Mouse (Mus musculus): ENCODE results near the gene Furin.

The Furin gene

DNA sequence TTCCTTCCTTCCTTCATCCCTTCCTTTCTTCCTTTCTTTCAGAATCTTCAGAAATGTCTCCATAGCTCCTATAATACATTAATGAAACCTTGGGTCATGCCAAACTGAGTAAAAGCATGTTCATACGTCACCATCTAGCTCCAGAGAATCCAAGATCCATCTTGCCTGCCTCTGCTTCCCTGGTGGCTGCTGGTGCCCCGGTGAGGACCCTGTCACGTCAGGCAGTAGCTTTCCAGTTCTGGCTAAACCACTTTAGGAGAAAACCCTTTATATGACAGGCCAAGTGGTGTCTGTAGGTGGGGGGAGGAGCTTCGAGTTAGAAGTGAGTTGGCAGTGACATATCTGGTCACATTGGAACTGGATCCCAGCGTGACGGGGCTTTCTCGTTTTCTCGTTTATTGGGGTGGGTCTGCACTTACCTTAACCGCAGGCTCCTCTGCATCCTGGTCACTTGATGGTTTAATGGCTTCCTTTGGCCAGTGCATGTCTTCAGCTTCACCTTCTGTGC is at the start of gene Furin:
Gene Furin, minus strand, starts transcription at position 249 of the 508 bp plus-strand sequence.
- DNase-seq (ENCODE audit: low read depth in 2 of 2, low spot score in 2 of 2), result no peak

DNA sequence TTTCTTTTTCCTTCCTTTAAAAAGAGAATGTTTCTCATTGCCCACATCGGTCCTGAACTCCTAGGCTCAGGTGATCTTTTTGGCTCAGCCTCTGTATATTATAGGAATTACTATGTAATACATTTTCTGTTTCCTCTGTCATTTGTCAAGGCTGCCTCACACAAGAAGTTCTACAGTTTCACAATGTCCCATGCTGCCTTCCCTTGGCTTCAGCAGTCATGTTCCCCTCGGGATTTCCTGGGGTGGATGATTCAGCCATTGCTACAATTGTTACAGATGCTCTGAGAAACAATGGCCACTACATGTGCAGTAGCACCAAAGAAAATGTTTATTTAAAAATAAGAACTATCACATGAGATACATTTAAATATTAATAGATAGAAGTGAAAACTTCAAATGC is 49.5 kb upstream of the Furin start:
- no peak for DNase-seq (ENCODE audit: low read depth in 2 of 2, low spot score in 2 of 2)

- no peak for DNase-seq (ENCODE audit: low read depth in 2 of 2, low spot score in 2 of 2)
These were observed 48.8 kb upstream of the Furin start for GRCm38 (mm10) chr7:80453997-80454396.

- DNase-seq (ENCODE audit: low read depth in 2 of 2, low spot score in 2 of 2), result no peak
These were observed 47.9 kb upstream of the Furin start for GRCm38 (mm10) chr7:80453121-80453520.

DNA sequence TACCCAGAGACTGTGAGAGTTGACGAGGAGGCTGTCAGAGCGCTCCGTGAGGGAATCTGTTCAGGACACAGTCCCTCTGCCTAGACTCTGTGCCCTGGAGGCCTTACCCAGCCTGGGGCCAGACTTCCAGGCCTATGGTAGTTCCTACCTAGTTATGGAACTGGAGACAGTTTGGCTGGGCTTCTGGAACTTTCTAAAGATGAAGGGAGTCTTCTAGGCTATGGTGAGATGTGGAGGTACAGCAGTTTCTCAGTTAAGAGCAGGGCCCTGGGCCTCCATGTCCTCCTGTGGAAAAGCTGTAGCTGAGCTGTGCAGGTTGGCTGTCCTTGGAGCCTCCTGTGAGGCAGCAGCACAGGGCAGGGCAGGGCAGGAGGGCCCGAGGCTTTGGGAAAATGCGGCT is 47.0 kb upstream of the Furin start:
- no peak for DNase-seq (ENCODE audit: low read depth in 2 of 2, low spot score in 2 of 2)

DNA sequence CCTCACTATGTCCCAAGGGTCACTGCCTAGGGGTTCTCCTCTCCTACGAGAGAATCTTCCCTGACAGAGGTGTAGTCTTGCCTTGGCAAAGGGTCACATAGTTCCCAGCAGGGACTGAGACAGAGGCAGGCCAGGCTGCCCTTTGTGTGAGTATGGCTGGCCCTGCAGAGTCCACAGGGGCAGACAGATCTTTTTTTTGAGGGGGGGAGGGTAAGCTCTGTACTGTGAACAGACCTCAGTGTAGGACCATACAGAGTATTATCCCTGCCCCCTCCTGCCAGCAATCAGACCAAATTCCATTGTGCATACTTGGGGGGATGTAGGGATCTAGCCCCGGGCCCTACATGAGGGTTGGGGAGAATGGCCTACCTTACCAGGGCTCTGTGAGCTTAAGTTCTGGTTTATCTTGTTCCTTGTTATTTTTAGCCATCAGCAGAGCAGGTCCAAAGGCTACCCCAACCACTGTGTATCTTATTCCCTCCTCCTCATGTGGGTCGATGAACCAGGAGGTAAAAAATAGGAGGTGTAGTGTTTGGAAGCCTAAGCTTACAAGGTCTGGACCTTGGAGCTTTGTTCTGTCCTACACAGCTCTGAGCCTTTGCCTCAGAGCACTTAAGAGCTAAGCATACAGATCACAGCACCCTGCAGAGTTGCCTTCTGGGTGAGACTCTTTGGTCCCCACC is 46.5 kb upstream of the Furin start:
- DNase-seq (ENCODE audit: low read depth in 2 of 2, low spot score in 2 of 2), result no peak

DNA sequence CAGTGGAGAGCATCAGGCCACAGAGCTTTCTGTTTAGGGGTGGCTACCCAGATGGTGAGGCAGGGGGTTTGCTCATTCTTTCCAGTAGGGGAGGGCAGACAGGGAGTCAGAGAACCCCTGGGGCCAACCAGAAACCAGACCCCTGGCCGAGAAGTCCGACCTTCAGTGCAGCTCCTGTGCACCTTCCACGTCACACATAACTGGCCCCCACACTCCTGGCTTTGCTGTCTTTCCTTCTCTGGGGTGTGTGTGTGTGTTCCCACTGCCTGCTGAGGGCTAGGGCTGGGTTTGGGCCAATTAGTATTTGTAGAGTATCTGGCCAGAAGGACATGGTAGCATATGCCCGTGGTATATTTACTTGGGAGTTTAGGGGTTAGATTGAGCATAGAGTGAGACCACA is 45.1 kb upstream of the Furin start:
- no peak for DNase-seq (ENCODE audit: low read depth in 2 of 2, low spot score in 2 of 2)

GRCm38 (mm10) chr7:80449620-80450091 is 44.4 kb upstream of the Furin start:
- peak in 1 of 2 experiments; percentile 71 for DNase-seq (ENCODE audit: low read depth in 2 of 2, low spot score in 2 of 2)

GRCm38 (mm10) chr7:80447336-80447735 is 42.1 kb upstream of the Furin start:
- DNase-seq (ENCODE audit: low read depth in 2 of 2, low spot score in 2 of 2), result no peak

GRCm38 (mm10) chr7:80446221-80446878 is 41.1 kb upstream of the Furin start:
- DNase-seq (ENCODE audit: low read depth in 2 of 2, low spot score in 2 of 2), result no peak

DNA sequence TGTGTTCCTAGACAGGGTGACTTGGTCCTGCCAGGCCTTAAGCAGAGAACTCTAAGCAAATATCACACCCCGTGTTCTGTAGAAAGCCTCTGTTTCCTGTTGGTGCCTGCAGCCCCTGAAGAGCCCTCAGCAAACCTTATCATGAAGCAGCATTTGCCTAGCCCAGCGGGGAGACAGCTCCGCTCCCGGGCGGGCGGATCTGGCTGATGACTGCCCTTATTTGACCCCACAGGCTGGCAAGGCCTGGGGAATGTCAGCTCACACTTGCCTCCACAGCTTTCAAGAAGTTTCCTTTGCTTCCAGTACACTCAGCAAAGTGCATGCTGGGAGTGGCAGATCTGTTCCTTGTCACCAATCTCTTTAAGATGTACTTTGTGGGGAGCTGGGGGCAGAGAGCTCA is 40.3 kb upstream of the Furin start:
- DNase-seq (ENCODE audit: low read depth in 2 of 2, low spot score in 2 of 2), result peak; percentile 28 to 38

- no peak for DNase-seq (ENCODE audit: low read depth in 2 of 2, low spot score in 2 of 2)
These were observed 39.4 kb upstream of the Furin start for GRCm38 (mm10) chr7:80444401-80445249.

DNA sequence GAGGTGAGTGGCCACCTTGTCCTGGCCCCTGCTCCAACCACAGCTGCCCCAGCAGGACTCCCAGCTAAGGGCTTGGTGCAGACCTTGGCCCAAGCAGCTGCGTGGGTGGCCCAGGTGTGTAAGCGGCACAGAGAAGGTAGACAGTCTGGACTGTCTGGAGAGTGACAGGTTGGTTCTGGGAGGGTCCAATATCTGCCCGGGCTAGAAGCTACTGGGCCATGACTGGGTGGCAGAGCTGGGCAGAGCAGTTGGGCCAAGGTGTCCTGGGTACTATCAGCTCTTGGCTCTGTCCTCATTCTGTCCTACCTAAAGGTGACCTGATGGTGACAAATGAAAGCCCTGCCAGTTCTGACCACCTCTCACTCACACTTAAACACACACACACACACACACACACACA is 37.9 kb upstream of the Furin start:
- DNase-seq (ENCODE audit: low read depth in 2 of 2, low spot score in 2 of 2), result no peak

DNA sequence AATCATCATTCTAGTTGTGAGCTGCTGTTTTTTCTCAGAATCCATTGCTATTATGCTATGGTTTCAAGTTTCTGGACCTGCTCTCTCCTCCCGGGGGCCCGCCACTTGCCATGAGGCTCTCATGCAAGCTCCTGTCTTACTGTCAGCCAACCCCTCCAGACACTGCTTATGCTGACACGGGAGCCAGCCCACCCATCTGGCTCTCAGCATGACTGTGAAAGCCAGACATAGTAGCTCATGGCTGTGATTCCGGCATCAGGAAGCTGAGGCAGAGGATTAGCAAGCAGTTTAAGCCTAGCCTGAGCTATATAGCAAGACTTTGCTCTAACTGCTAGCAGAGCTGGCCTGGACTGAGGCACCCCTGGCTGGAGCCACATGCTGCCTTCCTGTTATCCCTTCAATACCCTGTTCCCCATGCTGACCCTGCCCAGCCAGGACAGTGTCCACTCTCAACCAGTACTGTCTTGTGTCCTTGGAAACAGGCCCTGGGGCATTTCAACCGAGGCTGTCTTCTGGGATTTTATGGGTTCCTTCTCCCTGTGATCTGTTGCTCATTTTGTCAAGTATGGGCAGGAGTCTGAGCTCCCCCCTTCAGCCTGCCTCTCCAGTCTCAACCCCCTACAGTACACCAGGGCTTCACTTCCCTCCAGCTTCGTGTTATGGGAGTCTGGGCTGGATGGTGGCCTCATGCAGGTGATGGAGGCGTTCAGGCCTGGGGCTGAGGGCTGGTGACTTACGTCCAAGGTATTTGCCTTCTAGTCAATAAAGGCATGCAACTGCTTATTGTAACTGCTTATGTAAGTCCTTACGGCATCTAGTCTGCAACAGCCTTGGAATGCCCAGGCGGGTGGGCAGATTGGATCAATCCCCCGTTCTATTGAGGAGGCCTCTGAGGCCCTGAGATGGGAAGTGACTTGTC is 37.0 kb upstream of the Furin start:
- DNase-seq (ENCODE audit: low read depth in 2 of 2, low spot score in 2 of 2), result peak in 1 of 2 experiments; percentile 25

- DNase-seq (ENCODE audit: low read depth in 2 of 2, low spot score in 2 of 2), result no peak
These were observed 35.4 kb upstream of the Furin start for GRCm38 (mm10) chr7:80440685-80441084.

- DNase-seq (ENCODE audit: low read depth in 2 of 2, low spot score in 2 of 2), result no peak
These were observed 34.7 kb upstream of the Furin start for GRCm38 (mm10) chr7:80439789-80440488.

DNA sequence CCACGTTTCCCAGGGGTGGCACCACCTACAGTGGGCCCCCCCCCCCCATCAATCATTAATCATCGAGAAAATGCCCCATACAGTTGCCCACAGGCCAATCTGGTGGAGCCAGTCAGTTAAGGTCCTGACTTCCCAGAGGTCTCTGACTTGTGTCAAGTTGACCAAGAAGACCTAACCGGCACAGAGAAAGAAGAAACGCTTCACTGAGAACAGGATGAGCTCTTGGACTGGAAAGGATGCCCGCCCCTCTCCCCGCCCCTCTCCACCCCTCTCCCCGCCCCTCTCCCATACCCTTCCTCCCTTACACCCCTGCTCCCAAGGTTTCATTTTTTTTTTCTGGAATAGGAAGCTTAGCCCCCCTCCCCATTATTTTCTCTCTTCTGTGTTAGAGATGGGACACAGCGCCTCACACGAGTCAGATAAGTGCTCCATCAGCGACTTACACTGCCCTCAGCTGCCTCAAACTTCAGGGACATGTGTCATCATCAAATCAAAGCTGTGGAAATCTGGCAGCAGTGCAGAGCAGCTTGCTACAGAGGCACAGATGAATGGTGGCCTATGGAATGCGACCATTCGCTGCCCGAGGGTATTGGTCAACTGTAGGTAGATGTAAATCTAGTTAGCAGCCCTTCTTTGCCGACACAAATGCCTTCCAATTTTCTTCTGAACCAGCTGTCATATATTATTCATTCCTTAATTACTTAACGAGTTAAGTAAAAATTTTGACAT is 34.0 kb upstream of the Furin start:
- DNase-seq (ENCODE audit: low read depth in 2 of 2, low spot score in 2 of 2), result no peak

GRCm38 (mm10) chr7:80436571-80436970 is 31.3 kb upstream of the Furin start:
- DNase-seq (ENCODE audit: low read depth in 2 of 2, low spot score in 2 of 2), result no peak

DNA sequence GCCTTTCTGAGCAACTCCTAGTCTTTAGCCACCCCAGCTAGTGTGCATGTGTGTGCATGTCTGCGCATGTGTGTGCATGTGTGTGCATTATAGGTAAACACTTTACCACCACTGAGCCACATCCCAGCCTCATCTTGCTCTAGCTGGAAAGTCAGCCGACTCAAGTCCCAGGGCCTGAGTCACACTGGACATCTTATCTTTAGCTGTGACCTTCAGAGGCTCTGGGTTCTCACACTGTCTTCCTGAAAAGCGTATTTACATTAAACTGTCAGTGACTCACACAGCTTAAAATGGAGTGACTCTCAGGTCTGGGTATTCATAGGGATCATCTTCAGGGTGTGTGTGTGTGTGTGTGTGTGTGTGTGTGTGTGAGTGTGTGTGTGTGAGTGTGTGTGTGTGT is 30.4 kb upstream of the Furin start:
- no peak for DNase-seq (ENCODE audit: low read depth in 2 of 2, low spot score in 2 of 2)

All from CD8-positive naive resting alpha-beta T cell, adult 2 months (primary cell).